19 mouse cellular contexts compared by ENCODE assay signal in genomic region chr8:61378847-61379698, GRCm38 (mm10).
DNase-seq lines count a peak whose midpoint lies in the region; ATAC-seq and TF ChIP-seq lines count a peak whose summit lies in the region.
"Had no signal": no experiment of that assay in that cellular context is flagged by ENCODE, and none has a peak within 500 bp of the region (broad histone marks: within the 10 kb centered on the region; RNA-seq: fewer than 3 reads in every experiment).

No protein-coding gene starts in this region.

- no peak overlapping the region for H3K4me3 ChIP-seq in neural tube, embryonic 13.5 days
- no peak overlapping the region for H3K4me3 ChIP-seq in forebrain, embryonic 15.5 days
- H3K4me3 ChIP-seq in hindbrain, embryonic 16.5 days (ENCODE audit: low read length), result no peak overlapping the region
- H3K4me3 ChIP-seq in midbrain, postnatal 0 days (ENCODE audit: low read depth, low read length), result no peak overlapping the region
- H3K4me3 ChIP-seq: embryonic facial prominence, embryonic 12.5 days; heart, embryonic 12.5 days; limb, embryonic 12.5 days; liver, embryonic 15.5 days had no signal

- 67% methylated on average over 11 of the region's 11 CpGs for WGBS in neural tube, embryonic 13.5 days
- WGBS in forebrain, embryonic 15.5 days, result 36% methylated on average over 11 of the region's 11 CpGs
- 55% methylated on average over 11 of the region's 11 CpGs for WGBS in hindbrain, embryonic 16.5 days
- WGBS in midbrain, postnatal 0 days, result 42% methylated on average over 11 of the region's 11 CpGs

- ATAC-seq in neural tube, embryonic 13.5 days (ENCODE audit: low read depth), result no peak
- peak; percentile 75 for ATAC-seq in forebrain, embryonic 15.5 days (replicated peaks)
- ATAC-seq in hindbrain, embryonic 16.5 days, result peak; percentile 46
- ATAC-seq in midbrain, postnatal 0 days (ENCODE audit: low FRiP score), result peak; percentile 74
- no peak for ATAC-seq in cerebellum, adult (ENCODE audit: insufficient number of reproducible peaks, low FRiP score, low TSS enrichment)

- no peak overlapping the region for H3K9ac ChIP-seq in neural tube, embryonic 13.5 days
- 0 out of 2 replicates have a peak overlapping the region, but pooled peaks have one; percentile 5 for H3K9ac ChIP-seq in forebrain, embryonic 15.5 days (replicated peaks)
- H3K9ac ChIP-seq in hindbrain, embryonic 16.5 days (ENCODE audit: low read depth, low read length), result no peak overlapping the region
- H3K9ac ChIP-seq in midbrain, postnatal 0 days (replicated peaks; ENCODE audit: low read length, poor library complexity, severe bottlenecking), result no peak overlapping the region
- H3K9ac ChIP-seq: embryonic facial prominence, embryonic 12.5 days; heart, embryonic 12.5 days; limb, embryonic 12.5 days; liver, embryonic 15.5 days had no signal

- no peak for TF ChIP-seq CTCF in midbrain, postnatal 0 days (IDR thresholded peaks at IDR 0.05)

- DNase-seq in neural tube, embryonic 10.5 days (ENCODE audit: extremely low spot score, low spot score), result no peak
- DNase-seq in midbrain, postnatal 0 days (ENCODE audit: low spot score), result peak; percentile 47
- no peak for DNase-seq in lung, postnatal 36 days
- DNase-seq in gastrocnemius, postnatal 14 days, result no peak
- DNase-seq: adrenal gland, postnatal 25 days; cerebellum, postnatal 36 days; gastrocnemius, postnatal 25 days; lung, postnatal 14 days; retina, postnatal 1 day; thymus, postnatal 25 days had no signal

- H3K36me3 ChIP-seq in neural tube, embryonic 13.5 days, result peaks cover 17% of the 10 kb centered on the region
- H3K36me3 ChIP-seq in forebrain, embryonic 15.5 days, result peaks cover 12% of the 10 kb centered on the region
- H3K36me3 ChIP-seq in hindbrain, embryonic 16.5 days (ENCODE audit: control insufficient read depth, insufficient read depth, low read length), result peaks cover 4% of the 10 kb centered on the region
- H3K36me3 ChIP-seq in midbrain, postnatal 0 days (ENCODE audit: insufficient read depth, low read length), result 0 out of 2 replicates have a peak, but pooled peaks cover 6% of the 10 kb centered on the region
- H3K36me3 ChIP-seq: liver, embryonic 15.5 days had no signal

- no peak overlapping the region for H3K4me2 ChIP-seq in neural tube, embryonic 13.5 days
- H3K4me2 ChIP-seq in forebrain, embryonic 15.5 days (replicated peaks), result no peak overlapping the region
- H3K4me2 ChIP-seq in hindbrain, embryonic 16.5 days (ENCODE audit: low read length), result no peak overlapping the region
- no peak overlapping the region; the same call in 1 of the 2 replicates for H3K4me2 ChIP-seq in midbrain, postnatal 0 days (ENCODE audit: low read depth, low read length, poor library complexity, severe bottlenecking)
- H3K4me2 ChIP-seq: embryonic facial prominence, embryonic 12.5 days; heart, embryonic 12.5 days; limb, embryonic 12.5 days; liver, embryonic 15.5 days had no signal

- no peaks in the 10 kb centered on the region for H3K27me3 ChIP-seq in neural tube, embryonic 13.5 days
- no peaks in the 10 kb centered on the region for H3K27me3 ChIP-seq in forebrain, embryonic 15.5 days
- no peaks in the 10 kb centered on the region for H3K27me3 ChIP-seq in hindbrain, embryonic 16.5 days (replicated peaks; ENCODE audit: control insufficient read depth, insufficient read depth, low read length)
- H3K27me3 ChIP-seq in midbrain, postnatal 0 days (ENCODE audit: insufficient read depth, low read length), result no peaks in the 10 kb centered on the region
- H3K27me3 ChIP-seq: embryonic facial prominence, embryonic 12.5 days; heart, embryonic 12.5 days; liver, embryonic 15.5 days had no signal

- H3K9me3 ChIP-seq in neural tube, embryonic 13.5 days, result no peaks in the 10 kb centered on the region
- no peaks in the 10 kb centered on the region for H3K9me3 ChIP-seq in forebrain, embryonic 15.5 days
- H3K9me3 ChIP-seq in hindbrain, embryonic 16.5 days (ENCODE audit: control insufficient read depth, low read length), result no peaks in the 10 kb centered on the region
- H3K9me3 ChIP-seq in midbrain, postnatal 0 days (ENCODE audit: low read length), result no peaks in the 10 kb centered on the region
- H3K9me3 ChIP-seq: embryonic facial prominence, embryonic 12.5 days; G1E; heart, embryonic 12.5 days; limb, embryonic 12.5 days; liver, embryonic 15.5 days had no signal

- intact Hi-C loops in gastrocnemius, postnatal 14 days (cut with DNase I; ENCODE audit: low total_unique reads), result no loop called here

- H3K27ac ChIP-seq in neural tube, embryonic 13.5 days (replicated peaks), result peak overlapping the region; percentile 18; the same call in 1 of the 2 replicates
- peak overlapping the region; percentile 58 for H3K27ac ChIP-seq in forebrain, embryonic 15.5 days (replicated peaks)
- H3K27ac ChIP-seq in hindbrain, embryonic 16.5 days (ENCODE audit: low read depth, low read length), result no peak overlapping the region; the same call in 1 of the 2 replicates
- peak overlapping the region; percentile 32; the same call in 1 of the 2 replicates for H3K27ac ChIP-seq in midbrain, postnatal 0 days (ENCODE audit: low read depth, low read length)
- H3K27ac ChIP-seq: embryonic facial prominence, embryonic 12.5 days; limb, embryonic 12.5 days; liver, embryonic 15.5 days had no signal

- peaks cover 19% of the 10 kb centered on the region for H3K4me1 ChIP-seq in neural tube, embryonic 13.5 days (replicated peaks)
- H3K4me1 ChIP-seq in forebrain, embryonic 15.5 days, result peaks cover 16% of the 10 kb centered on the region
- peaks cover 9% of the 10 kb centered on the region for H3K4me1 ChIP-seq in hindbrain, embryonic 16.5 days (ENCODE audit: control insufficient read depth, insufficient read depth, low read depth, low read length)
- no peaks in the 10 kb centered on the region for H3K4me1 ChIP-seq in midbrain, postnatal 0 days (ENCODE audit: insufficient read depth, low read length)
- H3K4me1 ChIP-seq: embryonic facial prominence, embryonic 12.5 days; liver, embryonic 15.5 days had no signal

Comparison
In these comparisons a context has a peak if more than half of its experiments do, and no peak if none do; other contexts are left out.
1. ATAC-seq: peak in forebrain, embryonic 15.5 days (single experiment), hindbrain, embryonic 16.5 days (single experiment) and midbrain, postnatal 0 days (single experiment); none in neural tube, embryonic 13.5 days (single experiment) and cerebellum, adult (single experiment).